In genomic region chr1:183299161-183299560, GRCm38 (mm10) we compare ENCODE assay signal across 8 mouse cellular contexts. TPM values are rescaled to one million over a fixed set of nuclear protein-coding genes. Genes with fewer than 3 reads are reported as not detected.
DNase-seq lines count a peak whose midpoint lies in the region; ATAC-seq lines count a peak whose summit lies in the region.

No protein-coding gene starts in this region.

- ATAC-seq in intestine, embryonic 14.5 days (replicated peaks; ENCODE audit: low FRiP score, low TSS enrichment, low read depth): no peak
- no peak for ATAC-seq in intestine, embryonic 15.5 days
- no peak for ATAC-seq in liver, embryonic 11.5 days (replicated peaks; ENCODE audit: low FRiP score)

- 86% methylated on average over 6 of the region's 6 CpGs for WGBS in intestine, embryonic 14.5 days
- 85% methylated on average over 6 of the region's 6 CpGs for WGBS in intestine, embryonic 15.5 days
- 84% methylated on average over 6 of the region's 6 CpGs for WGBS in liver, embryonic 11.5 days

- peak; percentile 100 for DNase-seq in intestine, embryonic 14.5 days (ENCODE audit: low spot score)
- peak; percentile 71 to 78 for DNase-seq in adrenal gland, postnatal 36 days
- DNase-seq in forelimb bud, embryonic 11.5 days (ENCODE audit: low read depth, low spot score): peak; percentile 98
- DNase-seq in kidney, postnatal 10 days: peak; percentile 91
- DNase-seq in liver, embryonic 11.5 days (ENCODE audit: low spot score): peak; percentile 100
- DNase-seq in right cerebral cortex, postnatal 25 days: peak; percentile 96
- DNase-seq in urinary bladder, postnatal 4 days (ENCODE audit: low spot score in 2 of 2): peak; percentile 99 to 100

- H3K9ac ChIP-seq in intestine, embryonic 14.5 days (ENCODE audit: low read length): no peak overlapping the region
- no peak overlapping the region for H3K9ac ChIP-seq in intestine, embryonic 15.5 days
- H3K9ac ChIP-seq in liver, embryonic 11.5 days (ENCODE audit: low read depth, low read length): no peak overlapping the region

- no peaks in the 10 kb centered on the region for H3K9me3 ChIP-seq in intestine, embryonic 14.5 days (ENCODE audit: control insufficient read depth, low read length)
- H3K9me3 ChIP-seq in intestine, embryonic 15.5 days: no peaks in the 10 kb centered on the region
- no peaks in the 10 kb centered on the region for H3K9me3 ChIP-seq in liver, embryonic 11.5 days (ENCODE audit: control insufficient read depth, low read length)

- H3K4me2 ChIP-seq in intestine, embryonic 14.5 days (ENCODE audit: low read length): no peak overlapping the region
- H3K4me2 ChIP-seq in intestine, embryonic 15.5 days (replicated peaks): no peak overlapping the region
- H3K4me2 ChIP-seq in liver, embryonic 11.5 days: no peak overlapping the region

- H3K4me3 ChIP-seq in intestine, embryonic 14.5 days (ENCODE audit: low read depth, low read length): no peak overlapping the region
- no peak overlapping the region for H3K4me3 ChIP-seq in intestine, embryonic 15.5 days (replicated peaks)
- no peak overlapping the region for H3K4me3 ChIP-seq in liver, embryonic 11.5 days (ENCODE audit: low read depth, low read length)

- no peaks in the 10 kb centered on the region for H3K27me3 ChIP-seq in intestine, embryonic 14.5 days (replicated peaks; ENCODE audit: control insufficient read depth, insufficient read depth, low read length)
- no peaks in the 10 kb centered on the region for H3K27me3 ChIP-seq in intestine, embryonic 15.5 days (replicated peaks)
- H3K27me3 ChIP-seq in liver, embryonic 11.5 days (replicated peaks; ENCODE audit: control insufficient read depth, insufficient read depth, low read length): no peaks in the 10 kb centered on the region

- H3K36me3 ChIP-seq in intestine, embryonic 14.5 days (ENCODE audit: control insufficient read depth, insufficient read depth, low read length): no peaks in the 10 kb centered on the region
- H3K36me3 ChIP-seq in intestine, embryonic 15.5 days: no peaks in the 10 kb centered on the region
- no peaks in the 10 kb centered on the region for H3K36me3 ChIP-seq in liver, embryonic 11.5 days (ENCODE audit: control insufficient read depth, insufficient read depth, low read length)

- H3K4me1 ChIP-seq in intestine, embryonic 14.5 days (replicated peaks; ENCODE audit: control insufficient read depth, insufficient read depth, low read length): no peaks in the 10 kb centered on the region
- H3K4me1 ChIP-seq in intestine, embryonic 15.5 days (replicated peaks): no peaks in the 10 kb centered on the region
- no peaks in the 10 kb centered on the region for H3K4me1 ChIP-seq in liver, embryonic 11.5 days (replicated peaks; ENCODE audit: control insufficient read depth, insufficient read depth, low read length)

- no peak overlapping the region for H3K27ac ChIP-seq in intestine, embryonic 14.5 days (ENCODE audit: low read depth)
- H3K27ac ChIP-seq in intestine, embryonic 15.5 days: no peak overlapping the region
- no peak overlapping the region for H3K27ac ChIP-seq in liver, embryonic 11.5 days (ENCODE audit: low read depth, low read length)

RNA-seq across cellular contexts. Expression of gene Brox, which starts 2.1 kb away (rescaled TPM):
- polyA plus RNA-seq in intestine, embryonic 14.5 days (2014; fragmentation: Nextera tagmentation; extraction: Ambion mirVana): 44.7 and 48.7 TPM in 2 replicates
- polyA plus RNA-seq in intestine, embryonic 15.5 days (2015; fragmentation: Nextera tagmentation; extraction: Ambion mirVana): 36.3 and 41.6 TPM in 2 replicates
- 10 to 100 TPM; 50.5 to 57.0 TPM for total RNA-seq in adrenal gland, postnatal 36 days (2021)
- 27.2 and 33.4 TPM in 2 replicates for polyA plus RNA-seq in liver, embryonic 11.5 days (2014; fragmentation: Nextera tagmentation; extraction: Ambion mirVana)

RNA-seq across cellular contexts. Expression of gene Aida, which starts 2.8 kb away (rescaled TPM):
- 26.4 and 27.5 TPM in 2 replicates for polyA plus RNA-seq in intestine, embryonic 14.5 days (2014; fragmentation: Nextera tagmentation; extraction: Ambion mirVana)
- 33.5 and 42.4 TPM in 2 replicates for polyA plus RNA-seq in intestine, embryonic 15.5 days (2015; fragmentation: Nextera tagmentation; extraction: Ambion mirVana)
- total RNA-seq in adrenal gland, postnatal 36 days (2021): 10 to 100 TPM; 51.3 to 53.4 TPM
- polyA plus RNA-seq in liver, embryonic 11.5 days (2014; fragmentation: Nextera tagmentation; extraction: Ambion mirVana): 17.6 and 21.1 TPM in 2 replicates
